Mouse (Mus musculus): ENCODE data around the gene Rapgef5. TPM values are rescaled to one million over a fixed set of nuclear protein-coding genes. Genes with fewer than 3 reads are reported as not detected.

Rapgef5 gene
- polyA plus RNA-seq, 1 experiment from 2014 or later = 31.7 TPM

- Histone ChIP-seq H3K27me3 (replicated peaks) (no peaks in the 10 kb centered on the region), H3K4me3 (replicated peaks) (no peak overlapping the region), H3K9me3 (replicated peaks) (no peaks in the 10 kb centered on the region), H3K36me3 (no peaks in the 10 kb centered on the region), H3K9ac (replicated peaks) (no peak overlapping the region), H3K4me2 (no peak overlapping the region), H3K4me1 (no peaks in the 10 kb centered on the region), H3K27ac (replicated peaks) (no peak overlapping the region)
- 74% methylated on average over 2 of the region's 2 CpGs for WGBS
- ATAC-seq (ENCODE audit: low FRiP score) = no peak
These were observed 53.4 kb downstream of the Rapgef5 start for GRCm38 (mm10) chr12:117569671-117570070.

GRCm38 (mm10) chr12:117584256-117584655 lies 68.0 kb downstream of the Rapgef5 start:
- Histone ChIP-seq H3K27ac (replicated peaks) (no peak overlapping the region), H3K36me3 (no peaks in the 10 kb centered on the region), H3K9ac (replicated peaks) (no peak overlapping the region), H3K27me3 (replicated peaks) (no peaks in the 10 kb centered on the region), H3K4me3 (replicated peaks) (no peak overlapping the region), H3K9me3 (replicated peaks) (no peaks in the 10 kb centered on the region), H3K4me2 (no peak overlapping the region), H3K4me1 (no peaks in the 10 kb centered on the region)
- ATAC-seq (ENCODE audit: low FRiP score) = no peak
- whole genome bisulfite sequencing = 83% methylated on average over 4 of the region's 4 CpGs

- 91% methylated on average over 2 of the region's 2 CpGs for WGBS
- ATAC-seq (ENCODE audit: low FRiP score) = no peak
These were observed 69.1 kb downstream of the Rapgef5 start for GRCm38 (mm10) chr12:117585390-117585789.

GRCm38 (mm10) chr12:117586124-117586523 lies 69.8 kb downstream of the Rapgef5 start:
- Histone ChIP-seq H3K4me3 (replicated peaks) (no peak overlapping the region), H3K36me3 (no peaks in the 10 kb centered on the region), H3K9me3 (replicated peaks) (no peaks in the 10 kb centered on the region), H3K9ac (replicated peaks) (no peak overlapping the region), H3K27ac (replicated peaks) (no peak overlapping the region), H3K4me2 (no peak overlapping the region), H3K4me1 (no peaks in the 10 kb centered on the region), H3K27me3 (replicated peaks) (no peaks in the 10 kb centered on the region)
- no peak; the same call in 1 of the 2 replicates for ATAC-seq (ENCODE audit: low FRiP score)
- WGBS = 15% methylated on average over 1 of the region's 1 CpGs

More at GRCm38 (mm10) chr12:117585390-117585789, 69.1 kb downstream of the Rapgef5 start:
- H3K27ac ChIP-seq (replicated peaks) = no peak overlapping the region
- no peaks in the 10 kb centered on the region for H3K27me3 ChIP-seq (replicated peaks)
- H3K4me2 ChIP-seq = no peak overlapping the region
- no peaks in the 10 kb centered on the region for H3K4me1 ChIP-seq
- no peak overlapping the region for H3K9ac ChIP-seq (replicated peaks)
- H3K36me3 ChIP-seq = no peaks in the 10 kb centered on the region
- H3K9me3 ChIP-seq (replicated peaks) = no peaks in the 10 kb centered on the region
- H3K4me3 ChIP-seq (replicated peaks) = no peak overlapping the region

GRCm38 (mm10) chr12:117589186-117589585 lies 72.9 kb downstream of the Rapgef5 start:
- 98% methylated on average over 2 of the region's 2 CpGs for WGBS
- Histone ChIP-seq H3K9ac (replicated peaks) (no peak overlapping the region), H3K9me3 (replicated peaks) (no peaks in the 10 kb centered on the region), H3K4me2 (no peak overlapping the region), H3K36me3 (no peaks in the 10 kb centered on the region), H3K27me3 (replicated peaks) (no peaks in the 10 kb centered on the region), H3K4me3 (replicated peaks) (no peak overlapping the region), H3K27ac (replicated peaks) (no peak overlapping the region), H3K4me1 (no peaks in the 10 kb centered on the region)
- ATAC-seq (ENCODE audit: low FRiP score) = no peak

GRCm38 (mm10) chr12:117592019-117592418 lies 75.7 kb downstream of the Rapgef5 start:
- no peak overlapping the region for H3K4me3 ChIP-seq (replicated peaks)
- H3K4me2 ChIP-seq = no peak overlapping the region
- H3K27me3 ChIP-seq (replicated peaks) = no peaks in the 10 kb centered on the region
- H3K36me3 ChIP-seq = no peaks in the 10 kb centered on the region
- peak; percentile 47; the same call in 1 of the 2 replicates for ATAC-seq (ENCODE audit: low FRiP score)
- H3K9me3 ChIP-seq (replicated peaks) = no peaks in the 10 kb centered on the region
- no peak overlapping the region for H3K9ac ChIP-seq (replicated peaks)
- WGBS = 39% methylated on average over 2 of the region's 2 CpGs
- H3K4me1 ChIP-seq = no peaks in the 10 kb centered on the region
- H3K27ac ChIP-seq (replicated peaks) = no peak overlapping the region

- no peaks in the 10 kb centered on the region for H3K4me1 ChIP-seq
- H3K9ac ChIP-seq (replicated peaks) = no peak overlapping the region
- no peak overlapping the region for H3K4me3 ChIP-seq (replicated peaks)
- 38% methylated on average over 3 of the region's 3 CpGs for WGBS
- no peak overlapping the region for H3K27ac ChIP-seq (replicated peaks)
- no peaks in the 10 kb centered on the region for H3K27me3 ChIP-seq (replicated peaks)
- no peak for ATAC-seq (ENCODE audit: low FRiP score)
- no peaks in the 10 kb centered on the region for H3K36me3 ChIP-seq
- H3K4me2 ChIP-seq = no peak overlapping the region
- no peaks in the 10 kb centered on the region for H3K9me3 ChIP-seq (replicated peaks)
These were observed 76.3 kb downstream of the Rapgef5 start for GRCm38 (mm10) chr12:117592583-117592982.

GRCm38 (mm10) chr12:117595179-117595578 lies 78.9 kb downstream of the Rapgef5 start:
- Histone ChIP-seq H3K4me3 (replicated peaks) (no peak overlapping the region), H3K4me1 (no peaks in the 10 kb centered on the region), H3K27ac (replicated peaks) (no peak overlapping the region), H3K36me3 (no peaks in the 10 kb centered on the region), H3K4me2 (no peak overlapping the region), H3K9me3 (replicated peaks) (no peaks in the 10 kb centered on the region), H3K9ac (replicated peaks) (no peak overlapping the region), H3K27me3 (replicated peaks) (no peaks in the 10 kb centered on the region)
- no peak for ATAC-seq (ENCODE audit: low FRiP score)
- 69% methylated on average over 9 of the region's 9 CpGs for WGBS

GRCm38 (mm10) chr12:117598190-117598589 lies 81.9 kb downstream of the Rapgef5 start:
- no peak overlapping the region for H3K9ac ChIP-seq (replicated peaks)
- H3K9me3 ChIP-seq (replicated peaks) = no peaks in the 10 kb centered on the region
- ATAC-seq (ENCODE audit: low FRiP score) = no peak
- no peaks in the 10 kb centered on the region for H3K36me3 ChIP-seq
- H3K4me1 ChIP-seq = no peaks in the 10 kb centered on the region
- H3K4me2 ChIP-seq = no peak overlapping the region
- H3K27me3 ChIP-seq (replicated peaks) = no peaks in the 10 kb centered on the region
- 84% methylated on average over 2 of the region's 2 CpGs for WGBS
- H3K4me3 ChIP-seq (replicated peaks) = no peak overlapping the region
- no peak overlapping the region for H3K27ac ChIP-seq (replicated peaks)

GRCm38 (mm10) chr12:117605966-117606365 lies 89.7 kb downstream of the Rapgef5 start:
- Histone ChIP-seq H3K4me1 (no peaks in the 10 kb centered on the region), H3K27ac (replicated peaks) (no peak overlapping the region), H3K27me3 (replicated peaks) (no peaks in the 10 kb centered on the region), H3K36me3 (no peaks in the 10 kb centered on the region), H3K9ac (replicated peaks) (no peak overlapping the region), H3K4me3 (replicated peaks) (no peak overlapping the region), H3K4me2 (no peak overlapping the region), H3K9me3 (replicated peaks) (no peaks in the 10 kb centered on the region)
- WGBS = 84% methylated on average over 3 of the region's 3 CpGs
- ATAC-seq (ENCODE audit: low FRiP score) = no peak

- 39% methylated on average over 3 of the region's 3 CpGs for WGBS
- Histone ChIP-seq H3K4me3 (replicated peaks) (no peak overlapping the region), H3K9me3 (replicated peaks) (no peaks in the 10 kb centered on the region), H3K36me3 (no peaks in the 10 kb centered on the region), H3K27me3 (replicated peaks) (no peaks in the 10 kb centered on the region), H3K27ac (replicated peaks) (no peak overlapping the region), H3K9ac (replicated peaks) (no peak overlapping the region), H3K4me1 (0 out of 2 replicates have a peak, but pooled peaks cover 6% of the 10 kb centered on the region), H3K4me2 (no peak overlapping the region)
- ATAC-seq (ENCODE audit: low FRiP score) = no peak; the same call in 1 of the 2 replicates
These were observed 96.4 kb downstream of the Rapgef5 start for GRCm38 (mm10) chr12:117612715-117613114.

- Histone ChIP-seq H3K9me3 (replicated peaks) (no peaks in the 10 kb centered on the region), H3K27me3 (replicated peaks) (peaks cover 3% of the 10 kb centered on the region; the same call in 1 of the 2 replicates), H3K4me2 (no peak overlapping the region), H3K4me1 (0 out of 2 replicates have a peak, but pooled peaks cover 5% of the 10 kb centered on the region), H3K9ac (replicated peaks) (no peak overlapping the region), H3K4me3 (replicated peaks) (no peak overlapping the region), H3K27ac (replicated peaks) (no peak overlapping the region), H3K36me3 (no peaks in the 10 kb centered on the region)
- ATAC-seq (ENCODE audit: low FRiP score) = no peak
- 48% methylated on average over 4 of the region's 4 CpGs for WGBS
These were observed 103.3 kb downstream of the Rapgef5 start for GRCm38 (mm10) chr12:117619523-117620023.
